Mouse (Mus musculus) naive thymus-derived CD4-positive, alpha-beta T cell, adult 5 months (primary cell): ENCODE measurements around the gene Gsc. TPM values are rescaled to one million over a fixed set of nuclear protein-coding genes. Genes with fewer than 3 reads are reported as not detected.

ENCODE experiments used
- polyA plus RNA-seq: library from polyadenylated mRNA; unstranded; fragments of 100-300 nt; shearing (Covaris generic); gene quantifications from one replicate; pipeline ENCODE4 v1.2.1, GENCODE M21; 2017

The Gsc gene
- polyA plus RNA-seq, result not detected

DNA sequence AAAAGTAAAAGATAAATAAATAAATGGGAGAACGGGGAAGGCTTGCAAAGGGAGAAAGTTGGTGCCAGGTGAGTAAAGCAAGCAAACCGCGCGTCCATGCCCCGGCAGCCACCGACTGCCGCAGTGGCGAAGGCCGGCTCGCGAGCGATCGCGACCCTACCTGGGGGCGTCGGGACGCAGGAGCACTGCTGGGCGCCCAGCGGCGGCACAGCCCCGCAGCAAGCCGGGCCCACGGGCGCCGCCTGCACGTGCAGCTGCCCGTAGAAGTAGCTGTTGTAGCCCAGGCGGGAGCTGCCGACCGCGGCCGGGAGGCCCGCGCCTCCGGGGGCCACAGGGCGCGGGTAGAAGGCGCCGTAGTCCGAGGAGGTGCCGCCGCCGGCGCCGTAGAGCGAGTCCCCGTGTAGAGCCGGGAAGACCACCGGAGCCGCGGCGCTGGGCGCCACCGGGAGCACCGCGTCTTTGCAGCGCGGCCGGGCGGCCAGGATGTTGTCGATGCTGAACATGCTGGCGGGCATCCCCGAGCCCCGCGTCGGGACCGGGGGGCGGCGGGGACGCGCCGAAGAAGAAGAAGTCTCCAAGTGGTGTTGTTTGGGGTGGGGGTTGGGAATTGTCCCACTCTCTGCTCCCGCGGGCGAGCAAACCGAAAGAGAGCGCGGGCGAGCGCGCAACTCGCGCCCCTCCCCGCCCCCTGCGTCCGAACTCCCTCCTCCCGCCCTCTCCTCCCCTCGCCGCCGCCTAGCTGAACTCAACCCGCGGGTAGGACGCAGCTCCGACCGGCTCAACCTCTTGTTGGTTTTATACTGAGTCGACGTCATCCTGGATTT is at the start of gene Gsc:
Gene Gsc, minus strand, starts transcription at position 730 of the 824 bp plus-strand sequence.

Other genes with a start within 250 kb of the Gsc start
- 0.83 TPM for gene Serpina3g, start 237.1 kb downstream of the Gsc start, polyA plus RNA-seq
- gene Serpina3i, start 210.2 kb downstream of the Gsc start, polyA plus RNA-seq, result not detected
- not detected for gene Serpina3j, start 158.8 kb downstream of the Gsc start, polyA plus RNA-seq
- not detected for gene Serpina3k, start 134.8 kb downstream of the Gsc start, polyA plus RNA-seq
- not detected for gene Serpina3m, start 134.8 kb downstream of the Gsc start, polyA plus RNA-seq
- not detected for gene Serpina3n, start 66.6 kb downstream of the Gsc start, polyA plus RNA-seq